Mouse (Mus musculus): ENCODE results near the gene Gm4301. TPM values are rescaled to one million over a fixed set of nuclear protein-coding genes. Genes with fewer than 3 reads are reported as not detected.
"Not testable (repeated sequence)": the region's sequence is repeated elsewhere in the genome, so short reads cannot be mapped to it uniquely, and the experiment has no call there.

The Gm4301 gene
- not detected in 2 replicates for polyA plus RNA-seq (2016; fragmentation: Nextera tagmentation; extraction: Ambion mirVana)

DNA sequence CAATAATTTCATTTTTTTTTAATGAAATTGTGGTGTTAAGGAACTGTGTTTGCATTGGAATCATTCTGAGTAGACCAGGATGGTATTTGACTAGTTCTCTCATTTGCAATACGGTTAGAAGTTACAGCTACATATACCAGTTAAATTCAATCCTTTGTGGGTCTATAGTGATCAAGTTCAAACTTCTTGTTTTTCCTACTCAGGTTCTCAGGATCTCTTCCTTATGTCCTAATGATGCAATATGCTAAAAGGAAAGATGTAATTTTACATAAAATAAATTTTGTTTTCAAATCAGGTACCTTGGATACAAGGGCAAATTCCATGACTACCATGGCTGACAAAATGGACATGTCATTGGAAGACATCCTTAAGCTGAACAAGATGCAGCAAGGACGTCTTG is at the start of gene Gm4301:
Gene Gm4301, plus strand, starts transcription at position 301 of the 400 bp plus-strand sequence.
- H3K27me3 ChIP-seq (ENCODE audit: insufficient read depth, poor library complexity, severe bottlenecking); H3K27ac ChIP-seq; H3K9me3 ChIP-seq; H3K36me3 ChIP-seq; H3K4me3 ChIP-seq; H3K4me1 ChIP-seq (replicated peaks); DNase-seq (ENCODE audit: low spot score): not testable (repeated sequence)
- no CpG with 5 or more reads among the region's 2 CpGs for WGBS

DNA sequence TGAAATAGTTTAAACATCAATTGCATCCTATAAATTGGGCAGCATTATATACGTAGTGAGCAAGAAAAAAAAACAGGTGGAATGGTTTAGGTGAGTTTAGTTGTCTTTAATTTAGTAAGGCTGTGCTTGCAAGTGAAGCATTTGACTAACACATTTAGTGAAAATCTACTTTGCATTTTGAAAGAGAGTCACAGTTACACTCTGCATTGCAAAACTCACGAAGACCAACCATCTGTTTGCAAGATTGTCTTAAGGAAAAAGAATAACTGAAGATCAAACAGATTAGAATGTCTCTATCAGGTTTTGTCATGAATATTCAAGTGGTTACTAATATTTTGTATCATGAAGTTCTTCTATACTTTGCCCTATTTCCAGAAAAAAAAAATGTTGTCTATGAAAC is 39.4 kb upstream of the Gm4301 start:
- no peak overlapping the region for H3K27ac ChIP-seq
- no peaks in the 10 kb centered on the region for H3K9me3 ChIP-seq
- no peaks in the 10 kb centered on the region for H3K27me3 ChIP-seq (ENCODE audit: insufficient read depth, poor library complexity, severe bottlenecking)
- no peaks in the 10 kb centered on the region for H3K4me1 ChIP-seq (replicated peaks)
- WGBS = 83% methylated on average over 2 of the region's 2 CpGs
- H3K4me3 ChIP-seq = no peak overlapping the region
- H3K36me3 ChIP-seq = no peaks in the 10 kb centered on the region
- no peak for DNase-seq (ENCODE audit: low spot score)

- H3K27me3 ChIP-seq (ENCODE audit: insufficient read depth, poor library complexity, severe bottlenecking); H3K4me1 ChIP-seq (replicated peaks); H3K27ac ChIP-seq; H3K36me3 ChIP-seq; DNase-seq (ENCODE audit: low spot score); H3K4me3 ChIP-seq: not testable (repeated sequence)
- peaks cover 12% of the 10 kb centered on the region for H3K9me3 ChIP-seq
These were observed 35.4 kb upstream of the Gm4301 start for GRCm38 (mm10) chr10:100300106-100300505.

- WGBS = no CpG with 5 or more reads among the region's 3 CpGs
- H3K4me1 ChIP-seq (replicated peaks); H3K36me3 ChIP-seq; H3K9me3 ChIP-seq; H3K4me3 ChIP-seq; H3K27me3 ChIP-seq (ENCODE audit: insufficient read depth, poor library complexity, severe bottlenecking); DNase-seq (ENCODE audit: low spot score); H3K27ac ChIP-seq: not testable (repeated sequence)
These were observed 5.1 kb downstream of the Gm4301 start, which contains the start of gene Gm4302 for GRCm38 (mm10) chr10:100340536-100340935. Gene Gm4302, plus strand, starts transcription at chr10:100340836.

- not testable (repeated sequence) for H3K27ac ChIP-seq; H3K4me3 ChIP-seq; DNase-seq (ENCODE audit: low spot score); H3K27me3 ChIP-seq (ENCODE audit: insufficient read depth, poor library complexity, severe bottlenecking); H3K4me1 ChIP-seq (replicated peaks); H3K36me3 ChIP-seq; H3K9me3 ChIP-seq
- no CpG with 5 or more reads among the region's 3 CpGs for WGBS
These were observed 10.2 kb downstream of the Gm4301 start, which contains the start of gene Gm4303 for GRCm38 (mm10) chr10:100345672-100346071. Gene Gm4303, plus strand, starts transcription at chr10:100345972.

GRCm38 (mm10) chr10:100350793-100351192 is 15.3 kb downstream of the Gm4301 start, which contains the start of gene Gm4305:
Gene Gm4305, plus strand, starts transcription at chr10:100351093.
- H3K27me3 ChIP-seq (ENCODE audit: insufficient read depth, poor library complexity, severe bottlenecking); H3K36me3 ChIP-seq; H3K4me3 ChIP-seq; H3K9me3 ChIP-seq; DNase-seq (ENCODE audit: low spot score); H3K4me1 ChIP-seq (replicated peaks); H3K27ac ChIP-seq: not testable (repeated sequence)
- no CpG with 5 or more reads among the region's 3 CpGs for WGBS

- 83% methylated on average over 2 of the region's 2 CpGs for WGBS
- H3K4me1 ChIP-seq (replicated peaks); H3K36me3 ChIP-seq; DNase-seq (ENCODE audit: low spot score); H3K27me3 ChIP-seq (ENCODE audit: insufficient read depth, poor library complexity, severe bottlenecking); H3K27ac ChIP-seq; H3K9me3 ChIP-seq; H3K4me3 ChIP-seq: not testable (repeated sequence)
These were observed 21.4 kb downstream of the Gm4301 start for GRCm38 (mm10) chr10:100356841-100357240.

GRCm38 (mm10) chr10:100361038-100361437 is 25.6 kb downstream of the Gm4301 start, which contains the start of gene Gm4307:
Gene Gm4307, plus strand, starts transcription at chr10:100361338.
- not testable (repeated sequence) for DNase-seq (ENCODE audit: low spot score); H3K4me3 ChIP-seq; H3K36me3 ChIP-seq; H3K4me1 ChIP-seq (replicated peaks); H3K9me3 ChIP-seq; H3K27ac ChIP-seq; H3K27me3 ChIP-seq (ENCODE audit: insufficient read depth, poor library complexity, severe bottlenecking)
- no CpG with 5 or more reads among the region's 3 CpGs for WGBS

DNA sequence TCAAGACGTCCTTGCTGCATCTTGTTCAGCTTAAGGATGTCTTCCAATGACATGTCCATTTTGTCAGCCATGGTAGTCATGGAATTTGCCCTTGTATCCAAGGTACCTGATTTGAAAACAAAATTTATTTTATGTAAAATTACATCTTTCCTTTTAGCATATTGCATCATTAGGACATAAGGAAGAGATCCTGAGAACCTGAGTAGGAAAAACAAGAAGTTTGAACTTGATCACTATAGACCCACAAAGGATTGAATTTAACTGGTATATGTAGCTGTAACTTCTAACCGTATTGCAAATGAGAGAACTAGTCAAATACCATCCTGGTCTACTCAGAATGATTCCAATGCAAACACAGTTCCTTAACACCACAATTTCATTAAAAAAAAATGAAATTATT is 47.0 kb downstream of the Gm4301 start, which contains the start of gene Gm4312:
Gene Gm4312, minus strand, starts transcription at position 101 of the 400 bp plus-strand sequence.
- not testable (repeated sequence) for H3K27ac ChIP-seq; H3K4me1 ChIP-seq (replicated peaks); H3K9me3 ChIP-seq; H3K36me3 ChIP-seq; DNase-seq (ENCODE audit: low spot score); H3K27me3 ChIP-seq (ENCODE audit: insufficient read depth, poor library complexity, severe bottlenecking); H3K4me3 ChIP-seq
- WGBS = no CpG with 5 or more reads among the region's 2 CpGs

Other genes starting within 250 kb of the Gm4301 start
- not detected in 2 replicates for gene Gm4302, start 5.2 kb downstream of the Gm4301 start, polyA plus RNA-seq (2016; fragmentation: Nextera tagmentation; extraction: Ambion mirVana)
- not detected in 2 replicates for gene Gm4303, start 10.3 kb downstream of the Gm4301 start, polyA plus RNA-seq (2016; fragmentation: Nextera tagmentation; extraction: Ambion mirVana)
- gene Gm4305, start 15.4 kb downstream of the Gm4301 start, polyA plus RNA-seq (2016; fragmentation: Nextera tagmentation; extraction: Ambion mirVana) = not detected in 2 replicates
- gene Gm4307, start 25.7 kb downstream of the Gm4301 start, polyA plus RNA-seq (2016; fragmentation: Nextera tagmentation; extraction: Ambion mirVana) = not detected in 2 replicates
- gene Gm4312, start 46.9 kb downstream of the Gm4301 start, polyA plus RNA-seq (2016; fragmentation: Nextera tagmentation; extraction: Ambion mirVana) = not detected in 2 replicates
- 15.5 and 20.1 TPM in 2 replicates for gene Tmtc3, start 151.7 kb downstream of the Gm4301 start, polyA plus RNA-seq (2016; fragmentation: Nextera tagmentation; extraction: Ambion mirVana)
- 3.3 and 4.5 TPM in 2 replicates for gene Cep290, start 151.9 kb downstream of the Gm4301 start, polyA plus RNA-seq (2016; fragmentation: Nextera tagmentation; extraction: Ambion mirVana)

All from hindbrain, embryonic 10.5 days (tissue).